Mouse (Mus musculus) R1 (cell line): Measurements from ENCODE around the gene Cdkal1.

Experiments
- DNase-seq: peaks from one replicate; pipeline ENCODE4 v3.0.0-alpha.2; 2018; ENCODE audit warnings: low read depth, low spot score

Cdkal1 gene

DNA sequence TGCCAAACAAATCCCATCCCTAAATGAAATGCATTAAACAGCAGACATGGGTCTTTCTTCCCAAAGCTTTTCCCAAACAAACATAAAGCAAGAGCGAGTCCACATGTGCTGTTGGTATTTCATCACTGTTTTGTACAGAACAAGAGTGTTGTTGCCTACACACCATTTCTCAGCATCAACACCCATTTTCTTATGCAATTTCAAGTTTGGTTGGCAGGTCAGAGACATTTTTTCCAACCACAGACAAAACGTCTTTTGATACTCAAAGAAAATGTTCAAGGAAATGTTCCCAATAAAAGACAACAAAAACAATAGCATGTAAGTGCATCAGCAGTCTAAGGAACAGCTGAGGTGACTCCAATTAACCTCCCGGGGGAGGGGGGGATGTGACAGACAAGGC is 219.9 kb downstream of the Cdkal1 start:
- no peak for DNase-seq

- no peak for DNase-seq
Observed at GRCm38 (mm10) chr13:29631342-29631741, 224.1 kb downstream of the Cdkal1 start.

DNA sequence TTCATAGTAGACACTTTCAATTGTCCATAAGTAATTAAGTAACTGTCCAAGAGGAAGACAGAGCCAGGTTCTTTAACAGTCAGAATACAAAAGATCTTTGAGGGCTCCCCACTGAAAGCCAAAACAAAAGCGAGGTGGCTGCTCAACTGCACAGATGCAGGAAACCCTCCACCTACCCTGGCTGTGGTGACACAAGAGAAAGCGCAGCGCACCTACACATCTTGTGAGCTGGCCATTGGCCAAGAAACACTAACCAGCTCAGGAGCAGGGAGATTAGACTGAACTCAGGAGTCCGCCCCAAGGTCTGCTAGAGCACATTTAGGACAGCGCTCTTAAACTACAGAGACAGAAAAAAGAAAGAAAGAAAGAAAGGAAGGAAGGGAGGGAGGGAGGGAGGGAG is 226.9 kb downstream of the Cdkal1 start:
- DNase-seq, result peak; percentile 50

- DNase-seq, result no peak
Observed at GRCm38 (mm10) chr13:29627438-29628124, 227.9 kb downstream of the Cdkal1 start.

GRCm38 (mm10) chr13:29624929-29625328 is 230.5 kb downstream of the Cdkal1 start:
- no peak for DNase-seq

DNA sequence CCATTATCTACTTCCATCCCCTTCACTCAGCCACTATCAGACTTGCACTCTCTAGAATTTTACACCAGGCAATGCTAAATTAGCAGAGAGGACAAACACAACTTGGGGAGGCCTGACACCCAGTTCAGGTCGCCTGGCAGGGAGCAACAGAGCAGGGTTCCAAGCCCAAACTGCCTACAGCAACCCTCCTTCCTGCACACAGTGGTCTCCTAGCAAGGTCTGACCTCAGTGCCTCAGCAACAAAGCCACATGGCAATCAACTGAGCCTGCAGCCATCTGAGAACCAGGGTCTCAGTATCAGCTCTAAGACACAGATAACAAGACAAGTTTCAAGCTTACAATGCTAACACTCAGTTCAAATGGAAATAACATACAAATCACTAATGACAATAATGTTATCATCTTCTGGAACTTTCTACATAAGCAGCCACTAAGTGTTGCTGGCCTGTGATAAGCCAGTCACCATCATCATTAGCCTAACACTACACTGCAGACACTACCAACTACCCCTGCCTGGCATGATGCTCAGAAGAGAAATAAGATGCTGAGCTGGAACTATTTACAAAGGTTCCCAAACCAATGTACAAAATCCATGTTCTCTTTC is 231.7 kb downstream of the Cdkal1 start:
- DNase-seq, result no peak

GRCm38 (mm10) chr13:29621881-29622280 is 233.6 kb downstream of the Cdkal1 start:
- DNase-seq, result no peak

GRCm38 (mm10) chr13:29621363-29621762 is 234.1 kb downstream of the Cdkal1 start:
- no peak for DNase-seq

DNA sequence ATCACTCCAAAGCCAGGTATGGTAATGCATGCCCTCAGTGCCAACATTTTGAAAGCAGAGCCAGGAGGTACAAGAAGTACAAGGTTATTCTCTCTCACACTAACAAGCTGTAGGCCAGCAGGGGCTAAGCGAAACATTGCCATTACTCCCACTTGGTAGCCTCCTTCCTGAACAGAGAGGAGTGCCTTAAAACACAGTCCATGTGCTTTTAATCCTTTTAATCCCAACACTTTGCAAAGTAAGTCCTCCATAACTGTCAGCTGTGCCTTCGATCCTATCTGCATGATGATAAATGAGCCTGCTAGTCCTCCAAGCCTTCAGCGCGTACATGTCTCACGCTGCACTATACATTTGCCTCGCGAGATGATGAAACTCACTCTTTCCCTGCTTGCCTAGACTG is 234.6 kb downstream of the Cdkal1 start:
- no peak for DNase-seq

- no peak for DNase-seq
Observed at GRCm38 (mm10) chr13:29616654-29617171, 238.8 kb downstream of the Cdkal1 start.

DNA sequence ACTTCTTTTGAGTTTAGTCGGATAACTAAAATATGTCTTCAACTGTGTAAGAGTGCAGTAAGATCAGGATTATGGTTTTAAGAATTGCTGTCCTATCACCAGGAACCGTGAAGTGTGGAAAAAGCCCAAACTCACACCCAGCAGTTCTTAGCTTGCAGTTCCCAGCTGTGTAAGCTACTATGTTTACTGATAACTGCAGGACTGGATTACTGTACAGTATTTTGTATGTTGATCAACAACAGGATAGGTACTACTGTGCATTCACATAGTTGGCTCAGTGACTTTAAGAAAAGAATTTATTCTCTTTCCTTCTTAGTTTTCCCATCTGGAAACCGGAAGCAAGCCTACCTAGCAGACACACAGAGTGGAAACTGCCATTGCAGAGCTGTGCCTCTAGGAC is 239.5 kb downstream of the Cdkal1 start:
- DNase-seq, result no peak

DNA sequence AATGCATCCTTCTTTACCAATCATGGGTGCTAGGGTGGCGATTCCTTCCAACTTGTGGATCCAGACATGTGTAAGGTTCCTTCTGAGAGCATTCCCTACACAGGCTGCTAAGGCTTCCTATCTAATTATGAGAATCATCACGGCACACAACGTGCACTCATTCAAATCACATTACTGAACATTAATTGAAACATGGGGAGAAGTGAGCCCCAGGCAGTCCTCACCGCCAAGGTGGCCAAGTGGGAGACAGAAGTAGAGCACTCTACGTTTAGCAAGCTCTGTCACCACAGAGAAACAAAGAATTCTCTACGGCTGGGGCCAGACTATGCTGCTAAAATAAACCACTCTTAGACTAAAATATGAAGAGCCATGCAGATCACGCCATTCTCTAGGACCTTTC is 240.4 kb downstream of the Cdkal1 start:
- DNase-seq, result no peak

DNA sequence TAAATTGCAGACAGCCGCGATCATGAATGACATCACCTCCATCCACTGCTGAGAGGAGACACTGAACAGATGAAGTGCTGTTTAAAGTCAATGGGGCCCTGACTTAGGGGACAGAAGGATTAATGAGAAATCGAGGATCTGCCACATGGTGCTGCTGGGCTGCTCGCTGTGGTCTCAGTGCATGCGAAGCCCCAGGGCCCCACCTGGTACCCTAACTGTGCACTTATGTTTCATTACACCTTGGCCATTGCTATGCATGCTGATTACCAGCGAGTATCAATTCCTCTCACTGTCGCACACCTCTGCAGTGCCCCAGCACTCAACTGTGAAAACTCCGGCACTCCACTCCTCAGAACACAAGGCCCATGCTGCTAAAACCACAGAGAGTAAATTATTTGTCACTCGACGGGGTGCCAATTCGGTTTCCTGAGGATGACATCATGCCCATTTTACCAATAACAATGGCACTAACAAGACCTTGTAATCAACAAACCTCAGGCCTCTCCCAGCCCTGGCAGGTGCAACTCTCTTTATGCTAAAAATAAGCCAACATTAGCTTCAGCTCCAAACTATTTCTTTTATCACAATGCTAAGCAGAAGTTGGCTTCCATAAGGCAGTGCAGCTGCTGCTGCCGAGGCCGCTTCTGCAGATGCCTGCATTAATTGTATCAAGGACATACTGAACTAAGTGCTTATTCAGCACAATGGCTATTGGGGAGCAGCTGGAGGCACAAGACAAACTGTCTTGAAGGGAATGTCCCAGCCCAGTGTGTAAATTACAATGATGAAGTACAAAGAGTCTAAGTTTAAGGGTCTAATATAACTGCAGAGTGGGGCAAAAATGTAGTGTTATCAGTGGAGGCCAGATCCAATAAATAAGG is 245.2 kb downstream of the Cdkal1 start:
- DNase-seq, result peak; percentile 81

- DNase-seq, result no peak
Observed at GRCm38 (mm10) chr13:29609441-29609840, 246.0 kb downstream of the Cdkal1 start.

- DNase-seq, result no peak
Observed at GRCm38 (mm10) chr13:29604241-29604640, 251.2 kb downstream of the Cdkal1 start.

DNA sequence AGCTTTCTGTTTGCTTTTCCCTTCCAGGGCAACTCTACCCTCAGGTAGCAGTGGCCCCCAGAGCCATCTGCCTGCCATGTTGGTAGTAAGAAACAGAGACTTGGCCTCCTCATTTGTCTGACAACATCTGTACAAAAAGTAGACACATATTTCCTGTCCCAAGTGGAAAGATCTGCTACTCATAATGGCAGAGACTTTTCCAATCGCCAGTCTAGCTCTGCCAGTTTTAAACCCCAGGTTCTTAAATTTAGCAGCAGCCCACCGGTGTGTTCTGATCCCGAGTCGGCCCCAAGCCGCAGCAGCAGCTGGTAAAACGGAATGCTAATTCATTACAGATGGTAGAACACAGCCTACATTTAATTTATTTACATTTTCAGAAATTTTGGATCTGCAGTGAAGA is 251.9 kb downstream of the Cdkal1 start:
- no peak for DNase-seq

- DNase-seq, result no peak
Observed at GRCm38 (mm10) chr13:29601033-29601432, 254.4 kb downstream of the Cdkal1 start.

DNA sequence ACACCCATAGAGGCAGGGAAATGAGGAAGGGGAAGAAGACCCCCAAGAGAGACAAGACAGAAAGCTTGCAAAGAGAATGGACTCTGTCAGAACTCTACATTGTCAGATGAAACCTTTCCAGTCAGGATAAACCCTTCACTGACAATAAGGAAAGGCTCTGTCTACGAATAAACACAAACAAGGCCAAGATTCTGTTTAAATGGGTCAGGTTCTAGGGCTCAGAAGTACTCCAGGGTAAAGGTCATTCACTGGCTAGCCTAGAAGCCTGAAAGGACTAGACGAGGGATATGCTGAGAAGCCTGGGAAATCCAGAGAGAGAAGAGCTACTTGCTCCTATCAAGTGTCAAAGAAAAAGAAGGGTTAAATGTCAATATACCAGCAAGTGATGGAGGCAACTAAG is 255.8 kb downstream of the Cdkal1 start:
- no peak for DNase-seq

DNA sequence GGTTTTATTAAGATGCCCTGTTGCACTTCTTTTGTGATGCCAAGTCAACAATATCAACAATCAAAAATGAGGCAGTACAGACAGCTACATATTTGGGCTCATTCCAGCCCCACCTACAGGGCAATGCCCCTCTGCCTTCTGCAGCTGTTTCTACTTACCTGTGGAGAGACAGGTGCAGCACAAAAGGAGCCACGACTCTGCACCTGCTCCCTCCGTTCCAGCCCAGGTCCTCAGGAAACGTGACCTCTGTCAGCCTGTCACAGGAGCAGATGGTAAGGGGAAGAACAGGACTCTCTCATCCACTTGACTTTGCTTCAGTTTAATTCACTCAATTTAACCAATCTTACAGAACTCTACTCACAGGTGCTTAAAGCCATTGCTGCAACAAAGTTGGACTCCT is 258.7 kb downstream of the Cdkal1 start:
- no peak for DNase-seq

- DNase-seq, result peak; percentile 83
Observed at GRCm38 (mm10) chr13:29593096-29593495, 262.4 kb downstream of the Cdkal1 start.

DNA sequence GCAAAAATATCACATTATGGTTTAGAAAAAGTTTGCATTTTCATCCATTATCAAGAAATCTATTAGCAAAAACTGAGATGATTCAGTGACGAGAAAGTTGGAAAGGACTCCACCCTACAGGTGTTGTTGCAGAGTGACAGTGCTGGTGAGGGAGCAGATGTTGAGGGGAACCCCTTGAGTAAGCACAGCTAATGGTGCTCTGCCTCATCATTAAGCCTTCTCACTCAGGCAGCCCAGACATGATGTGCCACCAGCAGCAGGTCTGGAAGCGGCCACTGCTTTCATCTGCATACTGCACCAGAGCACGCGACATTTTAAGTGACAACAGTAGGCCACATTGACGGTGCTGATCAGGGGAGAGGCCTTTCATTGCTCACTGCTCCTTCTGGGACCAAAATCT is 264.8 kb downstream of the Cdkal1 start:
- no peak for DNase-seq

GRCm38 (mm10) chr13:29590164-29590563 is 265.3 kb downstream of the Cdkal1 start:
- DNase-seq, result no peak
